Mouse (Mus musculus) left cerebral cortex, adult 9 months (tissue): ENCODE measurements around the gene Arhgap18.

Source experiments
- DNase-seq, 2 experiments: peaks; one replicate each; pipeline ENCODE4 v3.0.0; 2022; ENCODE audit warnings: low spot score in 2 of 2

The Arhgap18 gene

DNA sequence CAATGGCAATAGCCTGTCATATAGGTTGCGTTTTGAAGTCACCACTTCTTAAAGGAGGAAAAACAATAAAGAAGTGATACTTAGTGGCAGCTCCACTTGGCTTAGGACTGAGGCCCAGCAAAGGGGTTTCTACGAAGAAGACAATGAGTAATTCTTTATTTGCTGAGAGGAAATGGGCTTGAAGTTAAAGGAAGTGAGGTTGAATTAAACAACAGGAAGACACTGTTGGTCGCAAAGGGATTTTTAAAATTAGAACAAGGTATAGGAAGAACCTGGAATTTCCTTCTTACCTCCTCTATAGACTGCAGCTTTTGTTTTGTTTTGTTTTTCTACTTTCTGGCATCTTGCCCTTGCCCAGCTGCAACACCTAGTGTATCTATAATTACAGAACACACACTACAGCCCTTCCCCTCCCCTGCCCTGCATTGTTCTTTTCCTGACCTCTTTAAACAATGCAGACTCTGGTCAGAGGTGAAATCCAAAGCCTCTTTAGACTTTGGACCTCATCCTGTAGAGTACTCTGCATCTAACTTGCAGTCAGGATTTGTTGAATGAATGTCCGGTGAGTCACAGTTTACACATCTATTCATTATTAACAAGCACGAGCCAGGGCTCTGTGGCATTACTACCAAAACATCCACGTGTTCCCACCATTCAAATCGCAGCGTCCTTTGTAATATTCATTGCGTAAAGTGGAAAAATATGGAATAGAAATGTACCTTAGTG lies 75.4 kb downstream of the Arhgap18 start:
- no peak for DNase-seq

DNA sequence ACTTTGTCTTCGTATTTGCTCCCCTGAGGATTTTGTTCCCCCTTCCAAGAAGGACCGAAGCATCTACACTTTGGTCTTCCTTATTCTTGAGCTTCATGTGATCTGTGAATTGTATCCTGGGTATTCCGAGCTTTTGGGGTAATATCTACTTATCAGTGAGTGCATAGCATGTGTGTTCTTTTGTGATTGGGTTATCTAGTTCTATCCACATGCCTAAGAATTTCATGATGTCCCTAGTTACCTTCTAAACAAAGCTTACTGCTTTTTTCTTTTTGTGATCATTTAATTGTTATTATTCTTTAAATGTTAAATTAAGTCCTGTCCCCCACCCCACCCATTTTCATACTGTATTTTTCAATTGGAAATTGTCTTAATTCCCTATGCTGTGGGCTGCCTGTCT lies 78.8 kb downstream of the Arhgap18 start:
- DNase-seq = no peak

DNA sequence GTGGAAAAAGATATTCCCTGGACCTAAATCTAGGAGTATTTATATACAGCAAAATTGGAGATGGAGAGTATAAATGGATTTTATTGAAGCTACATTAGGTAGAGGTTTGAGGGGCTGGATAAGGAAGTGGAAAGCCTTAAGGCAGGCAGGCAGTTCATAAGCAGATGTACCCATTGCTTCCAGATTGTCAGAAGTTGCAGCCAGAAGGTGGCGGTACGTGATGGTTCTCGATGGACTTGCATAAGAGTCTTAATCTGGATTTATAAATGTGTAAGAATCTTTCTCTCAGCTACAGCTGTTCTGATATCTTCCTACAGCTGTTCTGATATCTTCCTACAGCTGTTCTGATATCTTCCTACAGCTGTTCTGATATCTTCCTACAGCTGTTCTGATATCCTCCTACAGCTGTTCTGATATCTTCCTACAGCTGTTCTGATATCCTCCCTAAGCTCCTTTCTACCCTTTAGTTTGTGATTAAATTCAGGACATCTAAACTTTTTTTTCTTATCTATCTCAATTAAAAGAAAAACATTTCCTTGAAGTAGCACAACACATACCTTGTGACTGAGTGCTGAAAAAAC lies 79.5 kb downstream of the Arhgap18 start:
- no peak for DNase-seq

DNA sequence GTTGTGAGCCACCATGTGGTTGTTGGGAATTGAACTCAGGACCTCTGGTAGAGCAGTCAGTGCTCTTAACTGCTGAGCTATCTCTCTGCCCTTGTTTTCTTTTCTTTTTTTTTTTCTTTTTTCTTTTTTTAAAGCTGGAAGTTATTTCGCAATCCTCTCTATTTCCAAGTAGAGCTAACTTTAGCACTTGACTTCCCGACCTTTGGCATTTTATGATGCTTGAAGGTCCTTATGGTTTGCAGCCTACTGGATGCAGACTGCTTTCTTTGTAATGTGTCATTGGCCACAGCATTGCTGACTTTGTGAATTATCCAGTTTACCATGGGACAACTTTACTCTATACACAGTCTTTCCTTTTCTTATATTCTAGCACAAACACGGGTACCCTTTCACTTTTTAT lies 80.2 kb downstream of the Arhgap18 start:
- DNase-seq = no peak

DNA sequence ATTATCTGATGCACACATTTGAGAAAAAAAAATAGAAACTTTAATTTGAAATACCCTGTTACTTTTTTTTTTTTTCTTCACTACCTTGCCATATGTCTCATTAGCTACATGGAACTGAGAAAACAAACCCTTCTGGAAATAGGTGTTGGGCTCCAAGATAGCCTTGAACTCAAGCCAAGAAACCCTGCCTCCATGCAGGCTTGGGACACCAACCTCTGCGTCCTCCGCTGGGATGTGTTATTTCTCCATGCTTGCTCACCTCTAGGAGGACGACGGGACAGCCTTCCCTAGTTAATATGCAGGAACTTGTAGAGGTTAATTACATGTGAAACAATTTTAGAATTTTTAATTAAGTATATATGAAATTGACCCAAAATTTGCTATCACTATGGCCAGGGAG lies 96.1 kb downstream of the Arhgap18 start:
- DNase-seq = no peak

DNA sequence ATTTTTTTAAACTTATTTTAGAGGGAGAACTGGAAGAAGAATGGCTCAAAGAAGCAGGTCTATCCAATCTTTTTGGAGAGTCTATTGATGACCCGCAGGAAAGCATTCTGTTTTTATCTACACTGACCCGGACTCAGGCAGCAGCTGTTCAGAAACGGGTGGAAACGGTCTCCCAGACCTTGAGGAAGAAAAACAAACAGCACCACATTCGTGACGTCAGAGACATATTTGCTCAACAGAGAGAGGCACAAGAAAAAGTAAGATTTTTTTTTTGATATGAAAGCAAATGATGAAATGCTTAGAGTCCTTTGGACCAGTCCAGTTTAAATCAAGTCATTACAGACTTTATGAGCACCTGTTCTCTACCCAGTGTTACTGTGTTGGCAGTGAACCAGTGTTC lies 96.6 kb downstream of the Arhgap18 start:
- no peak for DNase-seq

DNA sequence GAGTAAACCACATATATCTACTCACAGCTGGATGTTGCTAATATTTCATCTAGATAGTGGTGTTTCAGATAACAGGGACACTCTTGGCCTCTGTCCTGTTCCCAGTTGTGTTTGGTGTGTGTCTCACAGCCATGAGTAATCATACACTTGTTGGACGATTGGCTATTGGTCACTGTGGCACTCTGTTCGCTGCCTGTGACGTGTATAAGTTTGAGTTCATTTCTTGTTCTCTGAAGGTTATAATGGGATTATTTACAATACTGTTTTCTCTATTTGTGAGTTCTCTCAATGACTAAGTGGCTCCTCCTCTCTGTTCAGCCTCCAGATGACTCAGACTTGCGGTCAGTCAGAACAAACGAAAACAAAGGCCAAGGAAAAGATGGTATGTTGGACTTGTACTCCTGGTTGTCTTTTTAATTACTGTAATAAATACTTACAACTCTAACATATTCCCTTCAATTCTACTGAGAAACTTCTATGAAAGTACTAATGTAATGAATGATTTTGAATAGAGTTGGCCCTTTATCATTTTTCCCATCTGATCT lies 101.4 kb downstream of the Arhgap18 start:
- no peak for DNase-seq

DNA sequence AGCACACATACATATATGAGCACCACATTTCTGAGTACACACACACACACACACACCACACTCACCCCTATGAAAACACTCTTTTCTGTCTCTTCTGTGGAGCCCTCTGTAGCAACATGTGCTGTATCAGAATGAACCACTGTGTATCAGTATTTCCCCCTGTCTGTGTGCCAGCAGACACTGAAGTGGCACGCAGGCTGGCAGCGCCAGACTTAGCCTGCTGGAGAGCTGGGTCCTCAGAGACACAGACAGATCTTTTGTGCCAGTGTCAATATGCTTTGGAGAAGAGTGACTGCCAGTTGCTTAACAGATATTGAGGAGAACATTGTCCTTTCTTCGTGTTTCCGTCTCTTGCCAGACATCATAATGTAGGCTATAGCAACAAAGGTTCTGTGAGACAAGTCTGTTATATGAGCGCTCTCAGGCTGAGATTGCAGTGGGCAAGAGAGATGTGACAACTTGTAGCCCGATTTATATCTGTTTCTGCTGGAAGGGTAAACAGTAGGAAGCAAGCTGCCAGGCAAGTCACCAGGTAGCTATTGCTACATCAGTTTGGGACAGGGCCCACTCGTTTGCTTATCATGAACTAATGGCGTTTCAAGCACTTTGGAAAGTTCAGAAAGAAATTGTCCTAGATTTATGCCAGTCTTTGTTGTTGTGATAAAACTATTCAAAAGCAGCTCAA lies 102.8 kb downstream of the Arhgap18 start:
- no peak for DNase-seq

DNA sequence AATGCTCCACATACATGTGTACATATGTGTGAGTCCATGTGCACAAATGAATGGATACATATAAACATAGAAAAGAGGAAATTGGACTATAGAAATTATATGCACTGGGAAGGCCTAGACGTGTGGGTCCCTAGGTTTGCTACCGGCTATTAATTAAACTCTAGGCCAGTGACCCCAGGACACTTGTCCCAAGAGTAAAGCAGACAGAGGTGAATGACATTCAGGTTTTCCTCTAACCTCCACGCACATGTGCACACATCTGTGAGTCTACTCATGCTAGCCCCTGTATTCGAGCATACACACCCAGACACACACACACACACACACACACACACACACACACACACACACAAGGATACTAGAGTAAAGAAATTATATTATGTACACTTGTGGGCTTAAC lies 104.4 kb downstream of the Arhgap18 start:
- no peak for DNase-seq

DNA sequence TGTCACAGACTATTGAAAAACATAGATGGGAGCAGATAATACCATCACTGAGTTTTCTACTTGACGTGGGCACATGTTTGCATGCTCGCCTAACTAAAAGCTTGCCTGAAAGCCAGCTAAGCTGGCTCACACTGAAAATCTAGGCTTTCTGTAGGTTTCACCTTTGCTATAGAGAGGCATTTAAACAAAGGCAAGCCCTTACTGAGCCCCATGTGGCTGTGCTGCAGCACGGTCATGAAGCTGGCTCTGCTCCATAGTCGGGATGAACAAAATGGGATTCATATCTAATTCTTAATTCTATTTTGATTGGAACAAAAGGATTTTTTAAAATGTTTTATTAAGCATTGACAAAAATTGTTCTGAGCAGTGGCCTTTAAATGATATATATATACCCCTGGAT lies 105.3 kb downstream of the Arhgap18 start:
- DNase-seq = no peak

DNA sequence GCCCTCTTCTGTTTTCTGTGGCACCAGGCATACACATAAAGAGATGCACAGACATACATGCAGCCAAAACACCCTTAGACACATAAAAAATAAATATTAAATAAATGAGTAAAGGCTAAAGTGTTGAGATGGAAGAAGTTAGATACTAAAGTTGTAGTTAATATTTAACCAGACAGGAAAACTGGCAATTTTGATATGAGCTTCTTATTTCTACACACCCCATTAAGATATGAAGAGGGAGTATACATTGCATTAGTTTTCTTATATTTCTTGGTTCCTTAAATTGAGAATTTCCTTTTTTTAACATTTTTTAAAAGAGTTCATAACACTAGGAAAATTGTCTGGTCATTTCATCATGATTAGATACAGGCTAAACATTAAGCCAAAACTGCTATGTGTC lies 108.0 kb downstream of the Arhgap18 start:
- DNase-seq = no peak

DNA sequence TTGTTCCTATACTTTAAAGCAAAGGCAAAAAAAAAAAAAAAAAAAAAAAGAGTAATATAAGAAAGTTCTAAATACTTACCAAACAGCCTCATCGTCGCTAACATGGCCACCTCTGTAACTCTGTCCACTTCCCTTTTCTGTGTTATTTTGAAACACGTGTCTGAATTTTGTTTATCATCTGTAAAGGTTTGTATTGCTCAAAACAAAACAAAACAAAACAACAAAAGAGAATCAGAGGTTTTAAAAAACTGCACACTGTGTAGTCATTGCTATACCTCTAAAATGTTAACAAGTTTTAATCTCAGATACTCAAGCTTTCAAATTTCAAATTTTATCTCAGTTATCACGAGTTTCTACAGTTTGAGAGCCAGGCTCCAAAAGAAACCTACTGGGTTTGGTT lies 109.0 kb downstream of the Arhgap18 start:
- no peak for DNase-seq

DNA sequence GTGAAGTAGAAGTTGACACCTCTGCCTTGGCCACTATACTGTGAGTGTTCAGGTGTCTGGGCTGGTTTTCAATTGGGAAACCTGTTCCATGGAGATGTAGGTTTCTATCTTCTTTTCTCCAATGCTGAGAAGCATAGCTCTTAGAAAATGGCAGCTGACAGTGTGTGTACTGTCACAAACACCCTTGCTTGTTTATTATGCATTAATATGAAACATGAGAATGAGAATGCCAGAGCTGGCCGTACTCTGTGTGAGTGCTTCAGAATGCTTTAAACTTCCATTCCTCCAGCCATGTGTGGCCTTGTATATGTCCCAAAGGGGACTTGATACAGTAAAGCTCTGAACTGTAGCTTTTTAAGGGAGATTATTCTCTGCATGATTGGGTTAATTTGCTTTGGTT lies 110.8 kb downstream of the Arhgap18 start:
- no peak for DNase-seq

DNA sequence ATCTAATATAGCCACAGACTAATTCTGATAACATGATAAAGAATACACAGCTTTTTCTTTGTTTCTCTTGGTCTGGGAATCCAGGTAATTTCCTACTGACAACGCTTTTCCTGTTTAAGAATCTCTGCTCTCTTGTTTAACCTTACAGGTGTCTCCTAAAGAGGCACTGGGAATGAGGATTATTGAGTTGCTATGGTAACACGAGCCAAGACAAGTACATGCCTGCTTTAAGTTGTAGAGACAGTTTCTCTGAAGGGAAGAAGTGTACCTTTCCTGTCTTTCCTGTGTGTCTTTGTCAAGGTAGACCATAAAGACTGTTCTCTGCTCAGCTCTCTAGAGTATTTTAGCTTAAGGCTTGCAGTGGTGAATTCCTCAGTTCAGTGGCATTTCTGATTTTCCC lies 117.6 kb downstream of the Arhgap18 start:
- DNase-seq = no peak

DNA sequence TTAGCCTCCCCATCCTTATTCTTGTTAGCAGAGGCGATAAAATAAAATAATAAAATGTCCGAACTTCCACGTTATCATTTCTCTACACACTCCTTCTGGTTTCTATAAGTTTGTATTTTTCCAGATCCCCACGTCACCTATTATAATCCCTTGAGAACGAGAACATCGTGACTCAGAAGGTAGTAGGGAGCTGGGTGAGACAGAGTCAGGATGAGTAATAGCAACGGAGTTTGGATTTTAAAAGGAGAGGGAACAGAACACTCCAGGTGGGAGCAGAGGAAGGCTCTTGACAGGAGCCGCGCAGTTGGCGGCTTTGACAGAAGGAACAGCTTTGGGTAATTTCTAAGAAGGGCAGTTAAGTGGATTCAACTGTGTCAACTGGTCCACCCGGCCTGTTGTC lies 124.1 kb downstream of the Arhgap18 start:
- peak; percentile 21 to 25 for DNase-seq

DNA sequence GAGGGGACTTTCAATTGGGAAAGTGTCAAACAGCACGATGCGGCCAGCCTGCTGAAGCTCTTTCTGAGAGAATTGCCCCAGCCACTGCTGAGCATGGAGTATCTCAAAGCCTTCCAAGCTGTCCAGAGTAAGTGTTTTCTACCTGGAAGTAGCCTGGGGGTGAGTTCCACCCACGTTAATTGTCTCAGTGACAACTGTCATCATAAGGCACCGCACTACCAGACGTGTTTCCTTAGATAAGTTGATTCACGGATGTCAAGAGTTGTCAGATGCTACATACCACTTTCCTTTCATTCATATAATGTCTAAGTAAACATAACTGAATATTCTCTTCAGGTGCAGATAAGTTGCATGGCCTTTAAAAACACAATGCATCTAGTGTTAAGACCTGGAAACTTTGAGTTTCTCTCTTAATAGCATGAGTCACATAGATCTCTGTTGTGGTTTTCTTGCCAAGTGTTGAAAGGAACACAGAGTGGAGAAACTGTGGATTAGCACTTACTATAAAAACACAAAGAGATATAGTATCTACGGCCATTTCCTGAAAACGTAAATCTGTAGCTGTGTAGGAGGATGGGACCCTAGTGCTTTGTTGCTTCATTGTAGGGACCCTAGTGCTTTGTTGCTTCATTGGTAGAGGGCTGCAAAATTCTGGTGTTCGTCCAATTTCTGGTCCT lies 125.8 kb downstream of the Arhgap18 start:
- no peak for DNase-seq

DNA sequence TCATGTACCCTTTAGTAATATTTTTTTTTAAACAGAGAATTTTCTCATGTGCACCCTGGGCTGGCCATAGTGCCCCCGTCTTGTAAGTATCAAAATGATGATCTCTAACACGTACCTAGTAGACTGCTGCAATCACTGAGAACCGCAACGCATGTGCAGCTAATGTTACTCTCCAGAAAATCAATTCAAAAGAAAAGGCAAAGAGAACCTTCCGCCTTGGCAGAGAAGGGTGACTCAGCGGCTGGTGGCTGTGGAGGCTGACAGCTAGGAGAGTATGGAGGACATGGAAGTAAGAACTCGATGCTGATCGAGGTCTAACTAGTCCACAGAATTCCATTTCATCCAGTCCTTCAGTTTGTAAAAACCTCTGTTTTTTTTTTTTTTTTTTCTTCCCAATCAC lies 131.7 kb downstream of the Arhgap18 start:
- DNase-seq = peak in 1 of 2 experiments; percentile 21

DNA sequence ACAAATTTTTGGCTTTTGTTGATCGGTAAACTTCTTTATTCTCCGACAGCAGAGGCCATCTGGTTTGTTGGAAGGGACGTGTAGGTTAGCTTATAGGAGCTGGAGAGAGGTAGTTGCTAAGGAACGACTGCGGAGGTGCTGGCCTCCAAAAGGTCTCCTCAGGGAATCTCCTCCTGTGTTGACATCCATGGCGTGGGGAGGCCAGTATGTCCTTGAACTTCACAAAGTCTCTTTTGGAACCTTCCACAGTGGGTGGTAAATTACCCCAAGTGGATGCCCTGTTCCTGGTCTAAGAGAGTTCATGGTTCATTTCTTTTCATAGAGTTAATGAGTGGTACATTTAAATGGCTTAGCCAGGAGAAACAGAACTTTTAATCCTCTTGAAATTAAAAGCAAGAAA lies 136.0 kb downstream of the Arhgap18 start:
- no peak for DNase-seq

DNA sequence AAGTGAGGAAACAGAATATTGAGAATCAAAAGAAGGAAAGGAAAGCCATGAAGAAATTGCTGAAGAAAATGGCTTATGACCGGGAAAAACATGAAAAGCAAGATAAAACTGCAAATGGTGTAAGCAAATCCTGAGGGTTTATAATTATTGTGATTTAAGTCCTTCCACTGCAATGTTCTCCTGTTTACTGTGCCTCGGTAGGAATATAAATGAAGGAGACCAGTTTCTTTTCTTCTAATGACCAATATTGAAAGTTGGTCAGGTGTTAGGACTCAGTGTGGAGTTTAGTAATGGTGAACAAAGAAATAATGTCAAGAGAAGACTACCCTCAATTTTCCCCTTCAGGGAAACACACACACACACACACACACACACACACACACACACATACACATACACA lies 136.5 kb downstream of the Arhgap18 start:
- no peak for DNase-seq

DNA sequence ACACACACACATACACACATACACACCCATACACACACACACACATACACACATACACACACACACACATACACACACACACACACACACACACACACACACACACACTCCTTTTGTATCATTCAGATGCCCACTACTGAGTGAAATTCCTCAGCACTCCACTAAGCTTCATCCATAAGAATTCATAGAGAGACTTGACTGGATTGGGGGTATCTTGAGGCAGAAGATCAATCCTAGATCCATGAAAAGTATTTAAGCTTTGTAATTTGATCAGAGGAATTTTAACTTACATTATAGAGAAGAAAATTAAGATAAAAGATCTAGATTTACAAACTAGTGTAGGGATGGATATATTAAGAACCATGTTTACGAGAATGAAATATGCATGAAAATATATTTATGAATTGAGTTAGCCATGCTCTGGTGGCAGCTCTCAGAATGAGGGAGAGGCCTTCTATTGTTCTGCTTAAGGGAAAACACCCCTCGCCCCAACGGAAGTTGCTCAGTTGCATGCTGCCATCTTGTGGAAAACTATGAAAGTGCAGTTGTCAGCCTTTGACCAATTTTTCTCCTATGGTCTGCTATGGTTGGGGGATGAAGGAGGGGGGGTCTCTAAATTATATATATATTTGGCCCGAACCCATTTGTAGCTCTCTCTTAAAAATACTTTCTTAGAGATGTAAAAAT lies 137.2 kb downstream of the Arhgap18 start:
- peak in 1 of 2 experiments; percentile 49 for DNase-seq

DNA sequence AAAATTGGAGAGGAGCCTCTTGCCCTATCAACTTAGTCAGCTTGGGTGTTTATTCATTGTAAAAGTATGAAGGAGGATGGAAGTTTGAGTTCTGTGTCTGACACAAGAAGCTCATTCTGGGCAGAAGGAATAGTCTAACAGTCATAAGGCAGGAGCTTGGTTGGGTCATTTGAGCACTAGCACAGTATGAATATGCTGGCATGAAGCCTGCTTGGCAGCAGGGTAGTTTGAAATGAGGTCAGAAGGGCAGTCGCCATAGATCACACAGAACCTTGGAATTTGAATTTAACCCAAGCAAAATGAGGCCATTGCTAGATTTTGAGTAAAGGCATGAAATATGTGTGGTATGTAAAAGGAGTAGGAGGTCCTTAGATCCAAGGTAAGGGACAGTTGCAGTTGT lies 139.9 kb downstream of the Arhgap18 start:
- no peak for DNase-seq

DNA sequence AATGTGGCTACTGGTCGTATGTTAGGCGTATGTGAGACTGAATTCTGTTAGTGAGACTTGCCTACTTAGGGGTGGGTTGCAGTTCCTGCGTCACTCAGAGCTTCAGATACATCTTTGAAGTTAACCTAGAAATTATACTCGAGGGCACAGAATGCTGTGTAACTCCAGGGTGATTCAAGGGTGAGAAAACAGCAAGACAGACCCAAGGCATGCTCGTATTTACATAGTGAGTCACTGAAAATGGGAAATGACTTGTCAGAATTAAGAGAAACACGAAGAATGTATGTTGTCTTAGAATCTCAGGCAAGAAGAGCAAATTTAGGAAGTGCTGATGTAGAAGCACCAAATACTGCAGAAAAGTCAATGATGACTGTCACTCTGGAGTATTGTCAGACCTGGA lies 142.5 kb downstream of the Arhgap18 start:
- DNase-seq = no peak
